Mouse (Mus musculus) thymus, adult 2 months (tissue): Measurements from ENCODE around the gene Gucy2f. TPM values are rescaled to one million over a fixed set of nuclear protein-coding genes. Genes with fewer than 3 reads are reported as not detected.

ENCODE experiments used
- DNase-seq: peaks from one replicate; pipeline ENCODE4 v3.0.0; 2021
- H3K27ac ChIP-seq: fragments of 200-500 bp; 2 replicates; pipeline ENCODE4 v1.5.1; 2012; ENCODE audit warnings: low read length, control low read depth; ENCODE audit not compliant: control insufficient read depth, insufficient read depth
- H3K27me3 ChIP-seq: fragments of 200-500 bp; 2 replicates; pipeline ENCODE4 v1.6.1; 2012; ENCODE audit warnings: mild to moderate bottlenecking, low read length, moderate library complexity, mixed read lengths; ENCODE audit not compliant: control insufficient read depth, insufficient read depth
- H3K36me3 ChIP-seq: fragments of 200-500 bp; 2 replicates; pipeline ENCODE4 v1.6.1; 2012; ENCODE audit warnings: mild to moderate bottlenecking, low read length, moderate library complexity; ENCODE audit not compliant: control insufficient read depth, insufficient read depth
- H3K4me1 ChIP-seq: fragments of 200-500 bp; replicated peaks from 2 replicates; pipeline ENCODE4 v1.6.1; 2012; ENCODE audit warnings: low read length; ENCODE audit not compliant: control insufficient read depth, insufficient read depth
- H3K4me3 ChIP-seq: fragments of 200-500 bp; 2 replicates; pipeline ENCODE4 v1.5.1; 2012; ENCODE audit warnings: mild to moderate bottlenecking, low read length, control low read depth, moderate library complexity; ENCODE audit not compliant: control insufficient read depth, insufficient read depth
- CTCF ChIP-seq: fragments of 200-500 bp; IDR thresholded peaks from 2 replicates; pipeline ENCODE4 v1.5.1; 2012; ENCODE audit warnings: mild to moderate bottlenecking, control low read depth, low read length, moderate library complexity, borderline replicate concordance; ENCODE audit not compliant: control insufficient read depth, poor library complexity, insufficient read depth; ENCODE audit errors: extremely low read depth
- POLR2A ChIP-seq: fragments of 200-500 bp; IDR thresholded peaks from 2 replicates; pipeline ENCODE4 v1.6.1; 2012; ENCODE audit warnings: mild to moderate bottlenecking, low read length, control low read depth, moderate library complexity; ENCODE audit not compliant: control insufficient read depth, poor library complexity, insufficient read depth; ENCODE audit errors: extremely low read depth
- WGBS: fragments of 180-500 bp; shearing (Covaris S2); methylation state at CpG from one replicate; pipeline ENCODE4 v1.1.7; 2018; 5-methylcytosine and 5-hydroxymethylcytosine counted together
- polyA plus RNA-seq: library from polyadenylated mRNA; depleted of rRNA; stranded (reverse); fragments of >200 nt; gene quantifications from 2 replicates; pipeline ENCODE4 v1.2.3, GENCODE M21; 2012; rRNA removed

The Gucy2f gene
- polyA plus RNA-seq, 1 experiment = not detected

GRCm38 (mm10) chrX:142062585-142062984 lies 134.1 kb downstream of the Gucy2f start:
- Histone ChIP-seq H3K4me1 (no peaks in the 10 kb centered on the region), H3K4me3 (no peak overlapping the region), H3K27ac (no peak overlapping the region), H3K36me3 (no peaks in the 10 kb centered on the region), H3K27me3 (no peaks in the 10 kb centered on the region)
- WGBS = 76% methylated on average over 3 of the region's 3 CpGs
- no peak for DNase-seq
- TF ChIP-seq CTCF = no peak
- no peak for TF ChIP-seq POLR2A

Other genes with a start within 250 kb of the Gucy2f start
- 1.2 and 1.5 TPM in 2 replicates for gene Nxt2, start 29.8 kb upstream of the Gucy2f start, polyA plus RNA-seq
- gene Kcne1l, start 109.4 kb upstream of the Gucy2f start, polyA plus RNA-seq = 0.77 and 0.86 TPM in 2 replicates
- 4.8 and 5.5 TPM in 2 replicates for gene Acsl4, start 193.6 kb upstream of the Gucy2f start, polyA plus RNA-seq